Mouse (Mus musculus) heart, postnatal 0 days (tissue): Measurements from ENCODE around the gene Gmds.

Source experiments
- CTCF ChIP-seq: IDR thresholded peaks from 2 replicates; pipeline ENCODE4 v1.5.1; 2016; ENCODE audit warnings: antibody characterized with exemption, control low read depth, low read depth
- EP300 ChIP-seq: IDR thresholded peaks from 2 replicates; pipeline ENCODE4 v1.6.1; 2016; ENCODE audit warnings: antibody characterized with exemption, low read depth

GRCm38 (mm10) chr13:32312663-32313062 is 25.9 kb downstream of the Gmds start:
- TF ChIP-seq EP300: no peak
- TF ChIP-seq CTCF: peak; percentile 89
